Mouse (Mus musculus) MEL (cell line): ENCODE results near the gene Ltbp3. TPM values are rescaled to one million over a fixed set of nuclear protein-coding genes. Genes with fewer than 3 reads are reported as not detected.
A peak's percentile ranks its signal among the peaks of the same experiment; 100 is the strongest.

ENCODE experiments used
- DNase-seq: peaks from one replicate; pipeline ENCODE4 v3.0.0; 2011; ENCODE audit warnings: low read depth, low spot score
- H3K27ac ChIP-seq: 2 replicates; pipeline ENCODE4 v1.5.1; 2012; ENCODE audit warnings: low read depth, mild to moderate bottlenecking, control low read depth, low read length, moderate library complexity; ENCODE audit not compliant: control insufficient read depth
- H3K27me3 ChIP-seq, 2 experiments: fragments of 150-350 bp in 1 of 2; sonication (generic) in 1 of 2; 2 replicates each; pipeline ENCODE4 v1.6.1; 2012; ENCODE audit warnings: low read length in 2 of 2, mild to moderate bottlenecking in 2 of 2, improper control_type of control experiment in 1 of 2, moderate library complexity in 1 of 2; ENCODE audit not compliant: insufficient read depth in 2 of 2, control insufficient read depth in 1 of 2
- H3K36me3 ChIP-seq, 2 experiments: 2 replicates each; pipeline ENCODE4 v1.6.1; 2012 to 2014; ENCODE audit warnings: low read length in 2 of 2, improper control_type of control experiment in 1 of 2, inconsistent platforms in 1 of 2, mild to moderate bottlenecking in 1 of 2; ENCODE audit not compliant: insufficient read depth in 2 of 2, control insufficient read depth in 1 of 2
- H3K4me1 ChIP-seq, 2 experiments: fragments of 150-350 bp in 1 of 2; sonication (generic) in 1 of 2; 2 replicates each; pipeline ENCODE4 v1.6.1; 2012; ENCODE audit warnings: low read length in 2 of 2, improper control_type of control experiment in 1 of 2, mild to moderate bottlenecking in 1 of 2; ENCODE audit not compliant: insufficient read depth in 2 of 2, control insufficient read depth in 1 of 2
- H3K4me3 ChIP-seq, 2 experiments: fragments of 150-350 bp in 1 of 2; sonication (generic) in 1 of 2; 2 replicates each; pipeline ENCODE4 v1.5.1; 2012; ENCODE audit warnings: low read depth in 2 of 2, low read length in 2 of 2, mild to moderate bottlenecking in 2 of 2, moderate library complexity in 2 of 2, control low read depth in 1 of 2, improper control_type of control experiment in 1 of 2; ENCODE audit not compliant: control insufficient read depth in 1 of 2, insufficient read depth in 1 of 2
- H3K79me2 ChIP-seq: 2 replicates; pipeline ENCODE4 v1.6.1; 2012; ENCODE audit warnings: mild to moderate bottlenecking, low read length, moderate library complexity; ENCODE audit not compliant: control insufficient read depth, poor library complexity, insufficient read depth
- H3K9ac ChIP-seq: 2 replicates; pipeline ENCODE4 v1.6.1; 2012; ENCODE audit warnings: low read depth, mild to moderate bottlenecking, control low read depth, low read length, moderate library complexity; ENCODE audit not compliant: control insufficient read depth, poor library complexity, severe bottlenecking
- H3K9me3 ChIP-seq: fragments of 150-350 bp; sonication (generic); replicated peaks from 2 replicates; pipeline ENCODE4 v1.6.1; 2012; ENCODE audit warnings: mild to moderate bottlenecking, low read length, improper control_type of control experiment, moderate library complexity; ENCODE audit not compliant: insufficient read depth
- CHD2 ChIP-seq: IDR thresholded peaks from 2 replicates; pipeline ENCODE4 v1.6.1; 2011; ENCODE audit warnings: low read length, improper control_type of control experiment
- ELF1 ChIP-seq: IDR thresholded peaks from 2 replicates; pipeline ENCODE4 v1.6.1; 2014; ENCODE audit warnings: low read depth, mild to moderate bottlenecking, inconsistent platforms, low read length, improper control_type of control experiment, moderate library complexity
- HCFC1 ChIP-seq: IDR thresholded peaks from 2 replicates; pipeline ENCODE4 v1.6.1; 2012; ENCODE audit warnings: low read depth, mild to moderate bottlenecking, inconsistent platforms, low read length, improper control_type of control experiment, moderate library complexity
- JUND ChIP-seq: IDR thresholded peaks from 2 replicates; pipeline ENCODE4 v1.6.1; 2011; ENCODE audit warnings: low read depth, mild to moderate bottlenecking, improper control_type of control experiment, low read length
- KAT2A ChIP-seq: conservative IDR thresholded peaks from 2 replicates; pipeline ENCODE4 v1.6.1; 2012; ENCODE audit warnings: low read depth, low read length, improper control_type of control experiment, inconsistent platforms
- MAFK ChIP-seq: IDR thresholded peaks from 2 replicates; pipeline ENCODE4 v1.6.1; 2011; ENCODE audit warnings: low read depth, mild to moderate bottlenecking, low read length, improper control_type of control experiment, borderline replicate concordance
- MAX ChIP-seq: IDR thresholded peaks from 2 replicates; pipeline ENCODE4 v1.6.1; 2011; ENCODE audit warnings: low read length, improper control_type of control experiment
- MAZ ChIP-seq: IDR thresholded peaks from 2 replicates; pipeline ENCODE4 v1.6.1; 2012; ENCODE audit warnings: low read depth, mild to moderate bottlenecking, inconsistent platforms, low read length, improper control_type of control experiment
- MXI1 ChIP-seq: IDR thresholded peaks from 2 replicates; pipeline ENCODE4 v1.6.1; 2011; ENCODE audit warnings: mild to moderate bottlenecking, low read depth, low read length, improper control_type of control experiment
- MYC ChIP-seq: IDR thresholded peaks from 2 replicates; pipeline ENCODE4 v1.6.1; 2011; ENCODE audit warnings: low read depth, mild to moderate bottlenecking, low read length, improper control_type of control experiment, moderate library complexity
- NELFE ChIP-seq: IDR thresholded peaks from 2 replicates; pipeline ENCODE4 v1.6.1; 2011; ENCODE audit warnings: low read depth, low read length, improper control_type of control experiment
- POLR2A ChIP-seq, 2 experiments: IDR thresholded peaks; 2 replicates each; pipeline ENCODE4 v1.6.1; 2011 to 2012; ENCODE audit warnings: low read length in 2 of 2, mild to moderate bottlenecking in 2 of 2, control low read depth in 1 of 2, improper control_type of control experiment in 1 of 2, low read depth in 1 of 2, moderate library complexity in 1 of 2; ENCODE audit not compliant: control insufficient read depth in 1 of 2, insufficient read depth in 1 of 2, poor library complexity in 1 of 2
- POLR2AphosphoS2 ChIP-seq: IDR thresholded peaks from 2 replicates; pipeline ENCODE4 v1.6.1; 2011; ENCODE audit warnings: low read length, improper control_type of control experiment
- POLR2AphosphoS5 ChIP-seq: IDR thresholded peaks from 2 replicates; pipeline ENCODE4 v1.6.1; 2012; ENCODE audit warnings: low read depth, borderline replicate concordance, mild to moderate bottlenecking, inconsistent platforms, low read length, moderate library complexity, mixed read lengths
- RAD21 ChIP-seq: IDR thresholded peaks from 2 replicates; pipeline ENCODE4 v1.6.1; 2011; ENCODE audit warnings: mild to moderate bottlenecking, low read depth, low read length, improper control_type of control experiment
- TBP ChIP-seq: IDR thresholded peaks from 2 replicates; pipeline ENCODE4 v1.8.0; 2011; ENCODE audit warnings: low read depth, low read length, improper control_type of control experiment
- TCF12 ChIP-seq: IDR thresholded peaks from 2 replicates; pipeline ENCODE4 v1.6.1; 2014; ENCODE audit warnings: low read depth, mild to moderate bottlenecking, inconsistent platforms, low read length, improper control_type of control experiment, moderate library complexity
- ZKSCAN1 ChIP-seq: IDR thresholded peaks from 2 replicates; pipeline ENCODE4 v1.6.1; 2012; ENCODE audit warnings: low read depth, mild to moderate bottlenecking, inconsistent platforms, low read length, improper control_type of control experiment, moderate library complexity
- ZMIZ1 ChIP-seq: IDR thresholded peaks from 2 replicates; pipeline ENCODE4 v1.6.1; 2012; ENCODE audit warnings: low read depth, mild to moderate bottlenecking, inconsistent platforms, low read length, improper control_type of control experiment, moderate library complexity
- polyA plus RNA-seq, 2 experiments: library from polyadenylated mRNA; stranded (reverse) in 1 of 2; unstranded in 1 of 2; fragments of >175 nt in 1 of 2; fragments of >200 nt in 1 of 2; gene quantifications; 2 replicates each; pipeline versions ENCODE4 v1.2.1 to v1.2.4; 2012; ENCODE audit warnings: low replicate concordance in 2 of 2, low read depth in 1 of 2; ENCODE audit not compliant: insufficient read length in 2 of 2, insufficient read depth in 1 of 2, missing spikeins in 1 of 2
- total RNA-seq: library from RNA; depleted of rRNA; stranded (reverse); fragments of 300-350 nt; gene quantifications from 2 replicates; pipeline ENCODE4 v1.2.3, GENCODE M21; 2012

Ltbp3 gene
- total and polyA plus RNA-seq, 3 experiments, result 0.39 TPM; not detected in 2

GRCm38 (mm10) chr19:5725029-5725707 lies 15.5 kb upstream of the Ltbp3 start (continued):
- TF ChIP-seq POLR2AphosphoS2 (peak; percentile 13; the same call in 1 of the 2 replicates), HCFC1 (peak; percentile 50), MAZ (0 out of 2 replicates have a peak, but pooled peaks have one; percentile 32), MYC (0 out of 2 replicates have a peak, but pooled peaks have one; percentile 44), NELFE (peak; percentile 43; the same call in 1 of the 2 replicates)

- TF ChIP-seq MAFK (no peak), TCF12 (no peak), NELFE (peak; percentile 73), ELF1 (peak; percentile 95), ZKSCAN1 (no peak), CHD2 (no peak), TBP (no peak; the same call in 1 of the 2 replicates), MAX (0 out of 2 replicates have a peak, but pooled peaks have one; percentile 11), KAT2A (no peak), HCFC1 (peak; percentile 54; the same call in 1 of the 2 replicates), MXI1 (peak; percentile 24; the same call in 1 of the 2 replicates), ZMIZ1 (peak; percentile 52; the same call in 1 of the 2 replicates), POLR2AphosphoS2 (peak; percentile 57), JUND (no peak), POLR2A (IDR thresholded peaks at IDR 0.05; ENCODE audit: control insufficient read depth in 1 of 2, insufficient read depth in 1 of 2, low read depth in 1 of 2, low read length in 2 of 2, poor library complexity in 1 of 2) (peak; percentile 61 to 80; a peak in 2 of 4 replicates), POLR2AphosphoS5 (no peak), MAZ (peak; percentile 95), RAD21 (no peak)
- peak within 1 kb of the TSS; percentile 93 for H3K9ac ChIP-seq
- H3K27me3 ChIP-seq, result no peaks in the 10 kb centered on the region
- H3K79me2 ChIP-seq, result peaks cover 51% of the 10 kb centered on the region
- peak within 1 kb of the TSS; percentile 70 to 93 for H3K4me3 ChIP-seq
- peak within 1 kb of the TSS; percentile 95 for H3K27ac ChIP-seq
- DNase-seq, result peak; percentile 86
- peaks cover 3 to 31% of the 10 kb centered on the region in 2 experiments; a peak in 3 of 4 replicates for H3K36me3 ChIP-seq
- no peaks in the 10 kb centered on the region for H3K9me3 ChIP-seq
- H3K4me1 ChIP-seq, result peaks cover 3 to 50% of the 10 kb centered on the region in 2 experiments; a peak in 3 of 4 replicates
These were observed 14.8 kb upstream of the Ltbp3 start, which contains the start of gene Ehbp1l1 for GRCm38 (mm10) chr19:5725767-5726515. Gene Ehbp1l1 (minus strand): TSS chr19:5726317.
